Mouse (Mus musculus): Measurements from ENCODE around the gene Aifm2. TPM values are rescaled to one million over a fixed set of nuclear protein-coding genes. Genes with fewer than 3 reads are reported as not detected.

The Aifm2 gene
- total and polyA plus RNA-seq, 2 experiments from 2014 or later: 11.7 to 13.0 TPM

- Histone ChIP-seq H3K9me3 (ENCODE audit: low read length) (no peaks in the 10 kb centered on the region), H3K4me1 (ENCODE audit: insufficient read depth) (0 out of 2 replicates have a peak, but pooled peaks cover 8% of the 10 kb centered on the region), H3K4me2 (ENCODE audit: low read depth) (peak overlapping the region; percentile 65), H3K9ac (peak overlapping the region; percentile 100), H3K27ac (ENCODE audit: low read depth, low read length) (peak overlapping the region; percentile 99), H3K27me3 (ENCODE audit: insufficient read depth, low read length) (no peaks in the 10 kb centered on the region), H3K4me3 (ENCODE audit: low read depth, low read length) (peak overlapping the region; percentile 91), H3K36me3 (ENCODE audit: insufficient read depth) (no peaks in the 10 kb centered on the region)
- no peak for TF ChIP-seq CTCF (IDR thresholded peaks at IDR 0.05; ENCODE audit: low read depth)
- peak; percentile 7; the same call in 1 of the 2 replicates for ATAC-seq
- DNase-seq: no peak
- 17% methylated on average over 10 of the region's 10 CpGs for WGBS
Measured at GRCm38 (mm10) chr10:61784414-61784813, 69.4 kb downstream of the Aifm2 start.

- Histone ChIP-seq H3K9me3 (ENCODE audit: low read length) (no peaks in the 10 kb centered on the region), H3K9ac (no peak overlapping the region), H3K4me3 (ENCODE audit: low read depth, low read length) (no peak overlapping the region), H3K36me3 (ENCODE audit: insufficient read depth) (no peaks in the 10 kb centered on the region), H3K27me3 (ENCODE audit: insufficient read depth, low read length) (no peaks in the 10 kb centered on the region), H3K27ac (ENCODE audit: low read depth, low read length) (no peak overlapping the region), H3K4me2 (ENCODE audit: low read depth) (no peak overlapping the region), H3K4me1 (ENCODE audit: insufficient read depth) (0 out of 2 replicates have a peak, but pooled peaks cover 4% of the 10 kb centered on the region)
- 74% methylated on average over 10 of the region's 10 CpGs for WGBS
- no peak for TF ChIP-seq CTCF (IDR thresholded peaks at IDR 0.05; ENCODE audit: low read depth)
- ATAC-seq: no peak
- DNase-seq: no peak
Measured at GRCm38 (mm10) chr10:61787541-61788313, 72.7 kb downstream of the Aifm2 start.

- Histone ChIP-seq H3K9me3 (ENCODE audit: low read length) (no peaks in the 10 kb centered on the region), H3K4me3 (ENCODE audit: low read depth, low read length) (no peak overlapping the region), H3K4me1 (ENCODE audit: insufficient read depth) (0 out of 2 replicates have a peak, but pooled peaks cover 4% of the 10 kb centered on the region), H3K27ac (ENCODE audit: low read depth, low read length) (no peak overlapping the region), H3K9ac (no peak overlapping the region), H3K4me2 (ENCODE audit: low read depth) (no peak overlapping the region), H3K27me3 (ENCODE audit: insufficient read depth, low read length) (no peaks in the 10 kb centered on the region), H3K36me3 (ENCODE audit: insufficient read depth) (no peaks in the 10 kb centered on the region)
- ATAC-seq (no peak), DNase-seq (no peak)
- no peak for TF ChIP-seq CTCF (IDR thresholded peaks at IDR 0.05; ENCODE audit: low read depth)
- WGBS: 96% methylated on average over 5 of the region's 5 CpGs
Measured at GRCm38 (mm10) chr10:61788499-61788898, 73.4 kb downstream of the Aifm2 start.

Small RNA genes within 50 kb of the gene (microRNA-seq; reads per million reads assigned to microRNA genes)
- 0 reads per million in 2 experiments for gene Mir5108

Other genes starting within 250 kb of the Aifm2 start
- 16.8 and 19.5 TPM in 2 replicates for gene Lrrc20, start 239.5 kb upstream of the Aifm2 start, total RNA-seq (2014; rRNA removed)
- 15.9 and 16.0 TPM in 2 replicates for gene Lrrc20, start 239.5 kb upstream of the Aifm2 start, polyA plus RNA-seq (2015; fragmentation: Nextera tagmentation; extraction: Ambion mirVana)
- 2.8 and 3.7 TPM in 2 replicates for gene Npffr1, start 119.8 kb upstream of the Aifm2 start, total RNA-seq (2014; rRNA removed)
- gene Npffr1, start 119.8 kb upstream of the Aifm2 start, polyA plus RNA-seq (2015; fragmentation: Nextera tagmentation; extraction: Ambion mirVana): 1.3 and 2.2 TPM in 2 replicates
- 137 and 157 TPM in 2 replicates for gene Ppa1, start 66.7 kb upstream of the Aifm2 start, total RNA-seq (2014; rRNA removed)
- 201 and 219 TPM in 2 replicates for gene Ppa1, start 66.7 kb upstream of the Aifm2 start, polyA plus RNA-seq (2015; fragmentation: Nextera tagmentation; extraction: Ambion mirVana)
- gene Sar1a, start 35.0 kb upstream of the Aifm2 start, total RNA-seq (2014; rRNA removed): 188 and 221 TPM in 2 replicates
- 208 and 213 TPM in 2 replicates for gene Sar1a, start 35.0 kb upstream of the Aifm2 start, polyA plus RNA-seq (2015; fragmentation: Nextera tagmentation; extraction: Ambion mirVana)
- 50.5 and 56.8 TPM in 2 replicates for gene Tysnd1, start 19.7 kb upstream of the Aifm2 start, total RNA-seq (2014; rRNA removed)
- gene Tysnd1, start 19.7 kb upstream of the Aifm2 start, polyA plus RNA-seq (2015; fragmentation: Nextera tagmentation; extraction: Ambion mirVana): 34.0 and 34.4 TPM in 2 replicates
- 129 and 143 TPM in 2 replicates for gene H2afy2, start 68.9 kb downstream of the Aifm2 start, total RNA-seq (2014; rRNA removed)
- gene H2afy2, start 68.9 kb downstream of the Aifm2 start, polyA plus RNA-seq (2015; fragmentation: Nextera tagmentation; extraction: Ambion mirVana): 175 and 191 TPM in 2 replicates

Measured in forebrain, postnatal 0 days (tissue).